Mouse (Mus musculus): ENCODE data around the gene Ing1. TPM values are rescaled to one million over a fixed set of nuclear protein-coding genes. Genes with fewer than 3 reads are reported as not detected.

Gene Ing1
- polyA plus RNA-seq, 1 experiment from 2014 or later: 35.9 TPM

GRCm38 (mm10) chr8:11517366-11518055 is 37.9 kb upstream of the Ing1 start:
- ATAC-seq (ENCODE audit: low read depth): no peak
- no peak overlapping the region for H3K4me3 ChIP-seq (ENCODE audit: low read depth, low read length)
- no peak overlapping the region for H3K4me2 ChIP-seq (ENCODE audit: low read depth, low read length)
- no peak overlapping the region for H3K27ac ChIP-seq (replicated peaks; ENCODE audit: low read depth, low read length)
- no peak for DNase-seq (ENCODE audit: low spot score)
- no peaks in the 10 kb centered on the region for H3K4me1 ChIP-seq (ENCODE audit: control insufficient read depth, insufficient read depth, low read length)
- peaks cover 71% of the 10 kb centered on the region for H3K36me3 ChIP-seq (ENCODE audit: control insufficient read depth, insufficient read depth, low read length)
- H3K9me3 ChIP-seq (ENCODE audit: control insufficient read depth, low read length): no peaks in the 10 kb centered on the region
- 88% methylated on average over 16 of the region's 16 CpGs for WGBS
- no peak overlapping the region for H3K9ac ChIP-seq (ENCODE audit: low read depth, low read length)
- H3K27me3 ChIP-seq (replicated peaks; ENCODE audit: control insufficient read depth, insufficient read depth, low read length): no peaks in the 10 kb centered on the region

DNA sequence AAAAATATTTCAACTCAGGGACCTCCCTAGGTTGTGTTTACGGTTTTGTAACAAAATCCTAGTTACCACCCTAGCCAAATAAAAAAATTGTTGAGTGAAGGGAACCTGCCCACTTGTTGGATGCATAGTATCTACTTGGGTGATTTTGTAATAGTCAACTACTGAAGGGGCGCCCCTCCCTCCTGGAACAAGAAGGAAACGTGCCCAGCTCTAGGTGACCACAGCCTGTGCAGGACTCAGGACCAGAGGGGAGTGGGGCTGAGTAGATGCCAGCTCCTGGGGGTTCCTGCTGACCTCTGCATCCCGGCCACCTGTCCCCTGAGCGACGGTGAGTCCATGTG is 37.3 kb upstream of the Ing1 start:
- H3K4me1 ChIP-seq (ENCODE audit: control insufficient read depth, insufficient read depth, low read length): no peaks in the 10 kb centered on the region
- no peak overlapping the region for H3K9ac ChIP-seq (ENCODE audit: low read depth, low read length)
- H3K27me3 ChIP-seq (replicated peaks; ENCODE audit: control insufficient read depth, insufficient read depth, low read length): no peaks in the 10 kb centered on the region
- no peak overlapping the region for H3K4me2 ChIP-seq (ENCODE audit: low read depth, low read length)
- H3K27ac ChIP-seq (replicated peaks; ENCODE audit: low read depth, low read length): no peak overlapping the region
- no peaks in the 10 kb centered on the region for H3K9me3 ChIP-seq (ENCODE audit: control insufficient read depth, low read length)
- H3K4me3 ChIP-seq (ENCODE audit: low read depth, low read length): no peak overlapping the region
- WGBS: 89% methylated on average over 6 of the region's 6 CpGs
- DNase-seq (ENCODE audit: low spot score) (no peak), ATAC-seq (ENCODE audit: low read depth) (no peak)
- peaks cover 71% of the 10 kb centered on the region for H3K36me3 ChIP-seq (ENCODE audit: control insufficient read depth, insufficient read depth, low read length)

DNA sequence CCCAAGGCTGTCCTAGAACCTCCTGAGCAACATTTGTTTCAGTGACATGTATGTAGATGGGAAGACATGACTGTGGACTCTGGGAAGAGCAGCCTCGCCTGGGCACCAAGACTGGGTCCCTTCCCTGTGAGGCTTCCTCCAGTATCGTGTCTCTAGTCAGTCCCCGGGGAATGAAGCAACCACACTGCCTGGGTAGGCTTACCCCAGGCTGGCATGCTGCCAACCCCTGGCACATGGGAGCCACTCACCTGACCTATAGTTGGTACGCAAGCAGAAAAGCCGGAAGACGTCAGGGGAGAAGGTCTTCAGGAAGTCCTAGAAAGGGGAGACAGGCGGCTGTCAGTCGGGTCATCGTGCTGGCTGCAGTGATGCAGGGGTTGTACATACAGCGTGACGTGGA is 36.7 kb upstream of the Ing1 start:
- Histone ChIP-seq H3K27ac (replicated peaks; ENCODE audit: low read depth, low read length) (no peak overlapping the region), H3K4me1 (ENCODE audit: control insufficient read depth, insufficient read depth, low read length) (no peaks in the 10 kb centered on the region), H3K36me3 (ENCODE audit: control insufficient read depth, insufficient read depth, low read length) (peaks cover 69% of the 10 kb centered on the region), H3K9ac (ENCODE audit: low read depth, low read length) (no peak overlapping the region), H3K9me3 (ENCODE audit: control insufficient read depth, low read length) (no peaks in the 10 kb centered on the region), H3K4me3 (ENCODE audit: low read depth, low read length) (no peak overlapping the region), H3K4me2 (ENCODE audit: low read depth, low read length) (no peak overlapping the region), H3K27me3 (replicated peaks; ENCODE audit: control insufficient read depth, insufficient read depth, low read length) (no peaks in the 10 kb centered on the region)
- WGBS: 87% methylated on average over 11 of the region's 11 CpGs
- peak; percentile 59 for DNase-seq (ENCODE audit: low spot score)
- peak; percentile 75 for ATAC-seq (ENCODE audit: low read depth)

DNA sequence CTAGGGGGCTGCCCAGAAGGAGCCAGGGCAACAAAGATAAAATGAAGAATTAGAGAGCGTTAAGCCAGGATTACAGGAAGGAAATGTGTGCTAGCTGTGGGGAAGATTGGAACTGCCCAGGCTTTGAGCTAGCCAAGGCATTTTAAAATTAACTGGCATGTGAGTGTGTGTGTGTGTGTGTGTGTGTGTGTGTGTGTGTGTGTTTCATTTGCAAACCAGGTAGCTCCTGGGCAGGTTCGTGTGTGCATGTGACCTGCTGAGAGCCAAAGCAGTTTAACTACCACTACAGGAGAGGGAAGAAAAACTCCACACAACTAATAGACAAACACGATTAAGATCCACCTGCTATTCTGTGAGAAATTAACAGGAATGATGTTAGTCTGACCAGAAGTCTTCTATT is 32.0 kb upstream of the Ing1 start:
- WGBS: 70% methylated on average over 3 of the region's 3 CpGs
- Histone ChIP-seq H3K36me3 (ENCODE audit: control insufficient read depth, insufficient read depth, low read length) (peaks cover 40% of the 10 kb centered on the region), H3K9me3 (ENCODE audit: control insufficient read depth, low read length) (no peaks in the 10 kb centered on the region), H3K4me1 (ENCODE audit: control insufficient read depth, insufficient read depth, low read length) (no peaks in the 10 kb centered on the region), H3K27me3 (replicated peaks; ENCODE audit: control insufficient read depth, insufficient read depth, low read length) (no peaks in the 10 kb centered on the region), H3K9ac (ENCODE audit: low read depth, low read length) (no peak overlapping the region), H3K4me2 (ENCODE audit: low read depth, low read length) (no peak overlapping the region), H3K27ac (replicated peaks; ENCODE audit: low read depth, low read length) (no peak overlapping the region), H3K4me3 (ENCODE audit: low read depth, low read length) (no peak overlapping the region)
- ATAC-seq (ENCODE audit: low read depth): no peak
- DNase-seq (ENCODE audit: low spot score): no peak

DNA sequence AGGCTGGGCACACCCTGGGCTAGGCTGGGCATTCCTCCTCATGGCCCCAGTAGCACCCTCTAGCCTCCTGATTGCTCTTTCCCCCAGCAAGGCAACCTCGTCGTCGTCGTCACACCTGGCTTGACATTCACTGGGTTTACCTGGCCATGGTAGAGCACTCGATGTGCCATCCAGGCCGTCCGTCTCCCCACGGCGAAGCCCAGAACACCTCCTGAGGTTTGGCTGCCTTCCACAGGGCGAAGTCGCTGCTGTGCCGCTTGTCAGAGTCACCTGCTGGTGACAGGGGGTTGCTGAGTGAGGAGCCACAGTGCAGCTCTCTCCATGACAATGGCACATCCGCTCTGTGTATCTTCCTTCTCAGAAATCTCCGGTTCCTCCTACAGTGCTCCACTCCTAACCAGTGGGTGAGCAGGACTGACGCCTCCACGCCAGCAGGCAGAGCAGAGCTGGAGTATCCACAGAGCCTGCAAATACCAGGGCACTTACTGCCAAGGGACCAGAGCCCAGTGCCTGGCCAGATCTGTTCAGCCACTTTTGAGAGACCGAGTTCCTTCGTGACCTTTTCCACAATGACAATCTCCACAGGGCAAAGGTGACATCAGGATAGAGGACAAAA is 25.1 kb upstream of the Ing1 start:
- WGBS: 81% methylated on average over 18 of the region's 18 CpGs
- Histone ChIP-seq H3K27ac (replicated peaks; ENCODE audit: low read depth, low read length) (no peak overlapping the region), H3K9ac (ENCODE audit: low read depth, low read length) (no peak overlapping the region), H3K27me3 (replicated peaks; ENCODE audit: control insufficient read depth, insufficient read depth, low read length) (no peaks in the 10 kb centered on the region), H3K4me1 (ENCODE audit: control insufficient read depth, insufficient read depth, low read length) (no peaks in the 10 kb centered on the region), H3K9me3 (ENCODE audit: control insufficient read depth, low read length) (no peaks in the 10 kb centered on the region), H3K4me2 (ENCODE audit: low read depth, low read length) (no peak overlapping the region), H3K36me3 (ENCODE audit: control insufficient read depth, insufficient read depth, low read length) (peaks cover 38% of the 10 kb centered on the region), H3K4me3 (ENCODE audit: low read depth, low read length) (no peak overlapping the region)
- DNase-seq (ENCODE audit: low spot score) (no peak), ATAC-seq (ENCODE audit: low read depth) (no peak)

DNA sequence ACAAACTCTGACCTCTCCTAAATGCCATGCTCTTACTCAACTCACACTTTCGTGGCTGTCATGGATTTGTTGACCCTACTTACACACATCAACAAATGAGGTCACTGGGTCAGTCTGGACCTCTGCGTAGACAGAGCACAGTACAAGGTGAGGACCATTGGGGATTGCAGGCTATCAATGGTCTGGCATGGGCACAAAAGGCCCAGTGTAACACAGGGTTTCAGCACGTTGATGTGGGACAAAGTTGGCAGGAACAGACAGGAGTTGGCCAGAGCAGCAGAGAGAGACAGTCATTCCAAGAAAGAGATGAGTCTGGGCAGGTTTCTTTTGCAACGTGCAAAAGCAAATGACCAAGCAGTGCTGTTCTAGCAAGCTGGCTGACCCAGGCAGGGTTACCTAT is 24.5 kb upstream of the Ing1 start:
- no peaks in the 10 kb centered on the region for H3K27me3 ChIP-seq (replicated peaks; ENCODE audit: control insufficient read depth, insufficient read depth, low read length)
- H3K36me3 ChIP-seq (ENCODE audit: control insufficient read depth, insufficient read depth, low read length): peaks cover 38% of the 10 kb centered on the region
- ATAC-seq (ENCODE audit: low read depth) (no peak), DNase-seq (ENCODE audit: low spot score) (no peak)
- H3K27ac ChIP-seq (replicated peaks; ENCODE audit: low read depth, low read length): no peak overlapping the region
- no peaks in the 10 kb centered on the region for H3K9me3 ChIP-seq (ENCODE audit: control insufficient read depth, low read length)
- H3K4me1 ChIP-seq (ENCODE audit: control insufficient read depth, insufficient read depth, low read length): no peaks in the 10 kb centered on the region
- H3K4me3 ChIP-seq (ENCODE audit: low read depth, low read length): no peak overlapping the region
- H3K4me2 ChIP-seq (ENCODE audit: low read depth, low read length): no peak overlapping the region
- no peak overlapping the region for H3K9ac ChIP-seq (ENCODE audit: low read depth, low read length)
- WGBS: 71% methylated on average over 4 of the region's 4 CpGs

GRCm38 (mm10) chr8:11534494-11534893 is 20.9 kb upstream of the Ing1 start:
- Histone ChIP-seq H3K36me3 (ENCODE audit: control insufficient read depth, insufficient read depth, low read length) (peaks cover 42% of the 10 kb centered on the region), H3K4me1 (ENCODE audit: control insufficient read depth, insufficient read depth, low read length) (no peaks in the 10 kb centered on the region), H3K4me3 (ENCODE audit: low read depth, low read length) (no peak overlapping the region), H3K4me2 (ENCODE audit: low read depth, low read length) (no peak overlapping the region), H3K9ac (ENCODE audit: low read depth, low read length) (no peak overlapping the region), H3K27ac (replicated peaks; ENCODE audit: low read depth, low read length) (no peak overlapping the region), H3K27me3 (replicated peaks; ENCODE audit: control insufficient read depth, insufficient read depth, low read length) (no peaks in the 10 kb centered on the region), H3K9me3 (ENCODE audit: control insufficient read depth, low read length) (no peaks in the 10 kb centered on the region)
- DNase-seq (ENCODE audit: low spot score) (no peak), ATAC-seq (ENCODE audit: low read depth) (no peak)
- WGBS: 36% methylated on average over 9 of the region's 9 CpGs

DNA sequence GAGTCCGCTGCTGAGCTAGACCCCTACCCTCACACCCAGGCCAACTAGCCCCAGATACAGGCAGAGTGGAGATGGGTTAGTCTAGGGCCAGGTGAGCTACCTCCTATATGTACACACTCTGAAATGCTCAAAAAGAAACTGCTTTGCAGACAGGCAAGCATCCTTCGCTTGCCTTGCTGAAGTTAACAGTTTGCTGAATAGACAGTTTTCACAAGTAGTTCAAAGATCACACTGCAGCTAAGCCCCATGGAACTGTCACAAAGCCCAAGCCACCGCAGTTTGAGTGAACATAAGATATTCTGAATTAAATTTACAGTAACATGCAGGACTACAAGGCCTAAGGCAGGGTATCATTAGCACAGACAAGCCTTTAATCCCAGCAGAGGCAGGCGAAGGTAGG is 16.3 kb upstream of the Ing1 start:
- DNase-seq (ENCODE audit: low spot score) (no peak), ATAC-seq (ENCODE audit: low read depth) (no peak)
- Histone ChIP-seq H3K4me2 (ENCODE audit: low read depth, low read length) (no peak overlapping the region), H3K4me3 (ENCODE audit: low read depth, low read length) (no peak overlapping the region), H3K9me3 (ENCODE audit: control insufficient read depth, low read length) (no peaks in the 10 kb centered on the region), H3K27ac (replicated peaks; ENCODE audit: low read depth, low read length) (no peak overlapping the region), H3K36me3 (ENCODE audit: control insufficient read depth, insufficient read depth, low read length) (peaks cover 63% of the 10 kb centered on the region), H3K27me3 (replicated peaks; ENCODE audit: control insufficient read depth, insufficient read depth, low read length) (no peaks in the 10 kb centered on the region), H3K4me1 (ENCODE audit: control insufficient read depth, insufficient read depth, low read length) (no peaks in the 10 kb centered on the region), H3K9ac (ENCODE audit: low read depth, low read length) (no peak overlapping the region)
- WGBS: 92% methylated on average over 4 of the region's 4 CpGs

DNA sequence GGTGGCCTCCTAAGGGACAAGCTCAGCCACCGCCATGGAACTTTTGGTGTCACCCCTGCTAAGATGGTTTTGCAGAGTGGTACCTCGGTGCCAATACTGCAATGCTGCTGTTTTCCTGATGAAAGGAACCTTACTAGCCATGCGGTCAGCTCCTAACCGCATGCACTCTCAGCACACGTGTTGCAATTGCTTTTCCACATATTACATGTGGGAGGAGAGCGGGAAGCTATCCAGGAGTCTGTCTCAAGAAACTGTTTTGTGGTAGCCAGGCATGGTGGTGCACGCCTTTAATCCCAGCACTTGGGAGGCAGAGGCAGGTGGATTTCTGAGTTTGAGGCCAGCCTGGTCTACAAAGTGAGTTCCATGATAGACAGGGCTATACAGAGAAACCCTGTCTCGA is 15.2 kb upstream of the Ing1 start:
- Histone ChIP-seq H3K9ac (ENCODE audit: low read depth, low read length) (no peak overlapping the region), H3K4me3 (ENCODE audit: low read depth, low read length) (no peak overlapping the region), H3K4me1 (ENCODE audit: control insufficient read depth, insufficient read depth, low read length) (no peaks in the 10 kb centered on the region), H3K27me3 (replicated peaks; ENCODE audit: control insufficient read depth, insufficient read depth, low read length) (no peaks in the 10 kb centered on the region), H3K36me3 (ENCODE audit: control insufficient read depth, insufficient read depth, low read length) (peaks cover 55% of the 10 kb centered on the region), H3K4me2 (ENCODE audit: low read depth, low read length) (no peak overlapping the region), H3K27ac (replicated peaks; ENCODE audit: low read depth, low read length) (no peak overlapping the region), H3K9me3 (ENCODE audit: control insufficient read depth, low read length) (no peaks in the 10 kb centered on the region)
- 91% methylated on average over 8 of the region's 8 CpGs for WGBS
- no peak for DNase-seq (ENCODE audit: low spot score)
- ATAC-seq (ENCODE audit: low read depth): no peak

Measured in embryonic facial prominence, embryonic 14.5 days (tissue).